Mouse (Mus musculus): ENCODE results near the gene Ogg1.

DNA sequence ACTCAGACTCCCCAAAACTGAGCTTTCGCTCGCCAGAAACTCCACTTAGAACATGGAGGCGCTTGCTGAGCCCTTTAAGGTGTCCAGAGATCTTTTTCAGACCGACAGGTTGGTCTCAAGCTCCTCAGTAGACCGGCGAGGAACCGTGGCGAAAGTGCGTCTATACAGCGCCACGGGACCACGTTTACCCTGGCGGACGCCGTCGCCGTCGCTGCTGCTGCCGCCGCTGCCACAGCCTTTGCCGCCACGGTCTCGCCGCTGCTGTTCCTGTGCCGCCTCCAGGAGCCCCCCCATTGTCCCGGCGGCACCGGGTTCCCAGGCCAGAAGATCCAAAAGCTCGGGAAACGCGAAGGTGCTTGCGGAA, 19.8 kb upstream of the Ogg1 start, which contains the start of gene Brpf1:
- TF ChIP-seq CTCF (IDR thresholded peaks at IDR 0.05; ENCODE audit: extremely low read depth, insufficient read depth, insufficient read length, insufficient replicate concordance) (no peak), POLR2A (IDR thresholded peaks at IDR 0.05; ENCODE audit: low read depth, low read length) (peak; percentile 15; the same call in 1 of the 2 replicates)

All from spleen, adult 2 months (tissue).